Mouse (Mus musculus) limb, embryonic 14.5 days (tissue): ENCODE data around the gene Ncapd2. TPM values are rescaled to one million over a fixed set of nuclear protein-coding genes. Genes with fewer than 3 reads are reported as not detected.
"Not testable (repeated sequence)": the region's sequence is repeated elsewhere in the genome, so short reads cannot be mapped to it uniquely, and the experiment has no call there.

Experiments used
- ATAC-seq: fragments of 200-750 bp; cut with Nextera tagmentation; 2 replicates; pipeline ENCODE4 v1.8.0; 2017; ENCODE audit warnings: low read depth, moderate number of reproducible peaks, moderate TSS enrichment; ENCODE audit not compliant: low FRiP score
- DNase-seq: peaks from one replicate; pipeline ENCODE4 v3.0.0-alpha.2; 2015; ENCODE audit warnings: low spot score
- H3K27ac ChIP-seq: fragments of 300-500 bp; sonication (generic); replicated peaks from 2 replicates; pipeline ENCODE4 v1.5.1; 2014; ENCODE audit warnings: low read depth, mild to moderate bottlenecking, low read length, moderate library complexity, mixed read lengths
- H3K27me3 ChIP-seq: fragments of 300-500 bp; sonication (generic); 2 replicates; pipeline ENCODE4 v1.6.1; 2014; ENCODE audit warnings: low read length, mixed read lengths; ENCODE audit not compliant: control insufficient read depth, insufficient read depth
- H3K36me3 ChIP-seq: fragments of 300-500 bp; sonication (generic); 2 replicates; pipeline ENCODE4 v1.6.1; 2014; ENCODE audit warnings: mild to moderate bottlenecking, low read length, moderate library complexity, mixed read lengths; ENCODE audit not compliant: control insufficient read depth, insufficient read depth
- H3K4me1 ChIP-seq: fragments of 300-500 bp; sonication (generic); 2 replicates; pipeline ENCODE4 v1.6.1; 2014; ENCODE audit warnings: antibody characterized with exemption, low read length, mixed read lengths; ENCODE audit not compliant: control insufficient read depth, insufficient read depth
- H3K4me2 ChIP-seq: fragments of 300-500 bp; sonication (generic); replicated peaks from 2 replicates; pipeline ENCODE4 v1.6.1; 2014; ENCODE audit warnings: low read depth, mild to moderate bottlenecking, low read length, moderate library complexity; ENCODE audit not compliant: severe bottlenecking
- H3K4me3 ChIP-seq: fragments of 300-500 bp; sonication (generic); replicated peaks from 2 replicates; pipeline ENCODE4 v1.5.1; 2014; ENCODE audit warnings: low read length
- H3K9ac ChIP-seq: fragments of 300-500 bp; sonication (generic); 2 replicates; pipeline ENCODE4 v1.6.1; 2014; ENCODE audit warnings: mild to moderate bottlenecking, low read depth, low read length, moderate library complexity; ENCODE audit not compliant: severe bottlenecking
- H3K9me3 ChIP-seq: fragments of 300-500 bp; sonication (generic); 2 replicates; pipeline ENCODE4 v1.6.1; 2016; ENCODE audit warnings: low read length; ENCODE audit not compliant: control insufficient read depth
- POLR2A ChIP-seq: fragments of 200-500 bp; IDR thresholded peaks from 2 replicates; pipeline ENCODE4 v1.8.0; 2012; ENCODE audit warnings: inconsistent platforms, mild to moderate bottlenecking, moderate library complexity, borderline replicate concordance; ENCODE audit not compliant: insufficient read depth, insufficient read length; ENCODE audit errors: extremely low read depth
- WGBS: fragments of 180-500 bp; shearing (Covaris S2); extraction: QIAGEN DNeasy Blood & Tissue Kit; methylation state at CpG from one replicate; pipeline ENCODE4 v1.1.7; 2014; 5-methylcytosine and 5-hydroxymethylcytosine counted together
- polyA plus RNA-seq, 2 experiments: library from polyadenylated mRNA; depleted of rRNA in 1 of 2; stranded (reverse) in 1 of 2; unstranded in 1 of 2; fragments of >200 nt; fragmentation: Nextera tagmentation in 1 of 2; extraction: Ambion mirVana in 1 of 2; gene quantifications; 2 replicates each; pipeline versions ENCODE4 v1.2.1 to v1.2.3; 2012 to 2014

Ncapd2 gene
- polyA plus RNA-seq, 2 experiments, result 82.9 to 250 TPM

DNA sequence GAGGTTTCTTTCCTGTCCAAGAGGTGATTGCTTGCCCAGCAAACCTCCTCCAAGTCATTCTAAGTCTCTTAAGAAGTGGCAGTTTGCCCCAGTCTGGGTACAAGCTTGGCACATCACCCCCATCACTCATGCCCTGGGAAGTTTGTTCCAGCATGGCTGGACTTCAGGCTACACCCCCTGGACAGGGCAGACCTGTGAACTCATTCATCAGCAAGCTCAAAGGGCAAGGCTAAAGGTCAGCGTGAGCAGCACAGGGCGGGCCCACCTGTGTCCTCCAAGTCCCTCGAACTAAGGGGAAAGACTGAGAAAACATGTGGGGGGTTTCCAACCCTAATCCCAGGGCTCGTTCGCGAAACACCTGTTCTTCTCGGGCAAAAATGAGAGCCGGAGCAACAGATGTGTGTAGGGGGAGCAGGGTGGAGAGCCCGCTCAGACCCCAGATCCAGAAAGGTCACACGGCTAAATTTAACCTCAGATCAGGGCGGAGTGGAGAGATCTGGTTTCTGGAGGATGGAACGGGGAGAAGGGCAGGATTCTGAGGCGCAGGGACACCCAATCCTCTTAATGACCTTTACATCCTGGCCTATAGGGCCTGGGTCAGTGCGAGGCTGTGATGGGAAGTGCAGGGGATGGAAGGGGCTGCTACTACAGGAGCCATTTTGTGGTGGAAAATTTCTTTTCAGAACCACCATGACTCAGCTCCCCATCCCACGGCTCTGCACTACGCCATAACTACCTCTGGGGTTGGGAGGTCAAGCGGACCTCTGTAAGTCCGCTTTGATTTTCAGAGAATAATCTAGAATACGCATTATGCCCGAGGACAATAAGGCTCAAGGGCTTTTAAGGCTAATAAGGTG, 27.5 kb downstream of the Ncapd2 start:
- Histone ChIP-seq H3K4me1 (peaks cover 28% of the 10 kb centered on the region), H3K4me2 (peak overlapping the region; percentile 91), H3K9ac (peak overlapping the region; percentile 96), H3K9me3 (no peaks in the 10 kb centered on the region), H3K36me3 (peaks cover 70% of the 10 kb centered on the region), H3K4me3 (peak overlapping the region; percentile 96), H3K27ac (peak overlapping the region; percentile 87), H3K27me3 (no peaks in the 10 kb centered on the region)
- TF ChIP-seq POLR2A, result no peak
- DNase-seq (peak; percentile 30), ATAC-seq (no peak)
- 4% methylated on average over 20 of the region's 20 CpGs for WGBS

DNA sequence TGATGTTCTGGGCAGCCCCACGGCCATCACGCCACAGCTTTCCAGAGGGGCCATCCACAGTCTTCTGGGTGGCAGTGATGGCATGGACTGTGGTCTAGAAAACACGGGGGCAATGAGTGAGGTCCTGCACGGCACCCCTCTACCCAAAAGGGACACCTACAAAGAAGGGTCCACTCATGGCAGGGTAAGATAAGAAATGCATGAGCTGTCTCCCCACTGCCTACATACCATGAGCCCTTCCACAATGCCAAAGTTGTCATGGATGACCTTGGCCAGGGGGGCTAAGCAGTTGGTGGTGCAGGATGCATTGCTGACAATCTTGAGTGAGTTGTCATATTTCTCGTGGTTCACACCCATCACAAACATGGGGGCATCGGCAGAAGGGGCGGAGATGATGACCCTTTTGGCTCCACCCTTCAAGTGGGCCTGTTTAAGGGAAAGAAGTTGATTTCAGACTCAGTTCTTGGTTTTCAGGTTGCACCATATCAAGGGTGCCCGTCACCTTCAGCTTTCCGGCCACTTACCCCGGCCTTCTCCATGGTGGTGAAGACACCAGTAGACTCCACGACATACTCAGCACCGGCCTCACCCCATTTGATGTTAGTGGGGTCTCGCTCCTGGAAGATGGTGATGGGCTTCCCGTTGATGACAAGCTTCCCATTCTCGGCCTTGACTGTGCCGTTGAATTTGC, 28.7 kb downstream of the Ncapd2 start:
- DNase-seq, H3K4me2 ChIP-seq, H3K27ac ChIP-seq, H3K9ac ChIP-seq, H3K9me3 ChIP-seq, H3K27me3 ChIP-seq, ATAC-seq, H3K4me3 ChIP-seq: not testable (repeated sequence)
- Histone ChIP-seq H3K4me1 (peaks cover 28% of the 10 kb centered on the region), H3K36me3 (peaks cover 68% of the 10 kb centered on the region)
- WGBS, result 74% methylated on average over 10 of the region's 16 CpGs

DNA sequence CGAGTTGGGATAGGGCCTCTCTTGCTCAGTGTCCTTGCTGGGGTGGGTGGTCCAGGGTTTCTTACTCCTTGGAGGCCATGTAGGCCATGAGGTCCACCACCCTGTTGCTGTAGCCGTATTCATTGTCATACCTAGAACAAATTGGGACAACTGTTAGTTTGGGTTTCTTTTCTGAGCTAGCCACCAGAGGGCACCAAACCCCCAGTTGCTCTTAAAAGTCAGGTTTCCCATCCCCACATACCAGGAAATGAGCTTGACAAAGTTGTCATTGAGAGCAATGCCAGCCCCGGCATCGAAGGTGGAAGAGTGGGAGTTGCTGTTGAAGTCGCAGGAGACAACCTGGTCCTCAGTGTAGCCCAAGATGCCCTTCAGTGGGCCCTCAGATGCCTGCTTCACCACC, 29.5 kb downstream of the Ncapd2 start:
- Histone ChIP-seq H3K36me3 (peaks cover 68% of the 10 kb centered on the region), H3K4me1 (peaks cover 20% of the 10 kb centered on the region)
- WGBS, result 2% methylated on average over 3 of the region's 5 CpGs
- not testable (repeated sequence) for H3K9me3 ChIP-seq, H3K4me3 ChIP-seq, H3K4me2 ChIP-seq, H3K27ac ChIP-seq, ATAC-seq, H3K27me3 ChIP-seq, H3K9ac ChIP-seq
- DNase-seq, result peak; percentile 72

DNA sequence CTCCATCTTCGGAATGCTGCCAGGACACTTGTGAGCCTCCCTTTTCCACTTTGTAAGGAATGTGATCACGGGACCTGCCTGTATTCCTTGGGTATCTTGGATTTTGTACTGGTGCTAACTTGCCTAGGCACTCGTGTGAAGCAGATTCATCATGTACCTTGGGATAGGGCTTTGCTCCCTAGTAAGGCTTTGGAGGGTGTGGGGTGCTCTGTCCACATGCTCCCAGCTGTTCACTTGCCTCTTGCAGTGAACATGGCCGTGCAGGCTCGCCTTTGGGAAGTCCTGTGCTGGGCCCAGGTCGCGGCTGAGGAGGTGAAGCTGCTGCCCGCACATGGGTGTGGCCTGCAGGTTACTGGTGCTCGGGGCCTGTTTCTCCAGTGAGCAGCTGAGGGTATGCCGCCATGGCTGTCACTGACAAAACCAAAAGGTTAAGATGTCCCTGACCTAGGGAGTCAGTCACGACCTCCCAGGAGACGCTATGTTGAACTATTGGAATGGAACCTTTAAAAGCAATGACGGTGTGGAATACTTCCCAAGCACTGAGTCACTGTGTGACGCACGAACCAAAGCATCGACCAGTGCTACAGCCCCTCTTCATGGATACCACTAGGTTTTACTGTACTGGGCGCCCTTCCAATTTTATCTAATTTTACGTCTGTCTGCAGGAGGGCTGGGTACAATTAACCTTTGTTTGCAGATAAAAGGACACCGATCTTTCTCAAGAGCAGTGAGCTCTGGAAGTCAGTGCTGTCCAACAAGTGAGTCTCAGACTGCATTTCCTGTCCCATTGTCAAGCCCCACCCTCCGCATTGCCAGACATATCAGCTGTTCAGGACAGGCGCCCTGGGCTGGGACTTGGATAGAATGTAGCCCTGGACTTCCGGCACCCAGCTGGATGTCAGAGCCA, 30.4 kb downstream of the Ncapd2 start:
- Histone ChIP-seq H3K27ac (peak overlapping the region; percentile 11), H3K27me3 (no peaks in the 10 kb centered on the region)
- 16% methylated on average over 22 of the region's 22 CpGs for WGBS

DNA sequence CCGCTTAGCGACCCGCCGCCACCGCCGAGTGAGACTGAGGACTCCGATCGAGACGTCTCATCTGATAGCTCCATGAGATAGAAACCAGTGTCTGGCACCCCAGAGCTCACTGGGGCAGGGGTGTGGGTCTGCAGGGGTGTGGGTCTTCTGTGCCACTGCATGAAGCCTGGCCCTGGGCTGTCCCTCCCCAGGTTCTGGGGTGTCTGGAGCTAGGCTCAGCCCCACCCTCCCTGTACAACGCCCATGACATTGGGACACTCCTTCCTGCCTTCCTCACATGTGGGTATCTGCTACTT, 31.0 kb downstream of the Ncapd2 start:
- ATAC-seq, result no peak
- no peak overlapping the region for H3K4me2 ChIP-seq
- H3K4me1 ChIP-seq, result peaks cover 11% of the 10 kb centered on the region
- H3K27ac ChIP-seq, result peak overlapping the region; percentile 11; the same call in 1 of the 2 replicates
- H3K4me3 ChIP-seq, result no peak overlapping the region
- H3K9ac ChIP-seq, result no peak overlapping the region
- H3K27me3 ChIP-seq, result no peaks in the 10 kb centered on the region
- H3K9me3 ChIP-seq, result no peaks in the 10 kb centered on the region
- 52% methylated on average over 10 of the region's 10 CpGs for WGBS
- peaks cover 80% of the 10 kb centered on the region for H3K36me3 ChIP-seq
- no peak for TF ChIP-seq POLR2A
- no peak for DNase-seq

More for the DNA sequence above, 30.4 kb downstream of the Ncapd2 start:
- no peak for TF ChIP-seq POLR2A
- Histone ChIP-seq H3K36me3 (peaks cover 74% of the 10 kb centered on the region), H3K9ac (no peak overlapping the region), H3K9me3 (no peaks in the 10 kb centered on the region), H3K4me3 (no peak overlapping the region), H3K4me1 (peaks cover 11% of the 10 kb centered on the region), H3K4me2 (no peak overlapping the region)
- DNase-seq, result peak; percentile 47
- ATAC-seq, result no peak
